Mouse (Mus musculus): ENCODE data around the gene Abcb8.
"Not testable (repeated sequence)": the region's sequence is repeated elsewhere in the genome, so short reads cannot be mapped to it uniquely, and the experiment has no call there.

The Abcb8 gene

DNA sequence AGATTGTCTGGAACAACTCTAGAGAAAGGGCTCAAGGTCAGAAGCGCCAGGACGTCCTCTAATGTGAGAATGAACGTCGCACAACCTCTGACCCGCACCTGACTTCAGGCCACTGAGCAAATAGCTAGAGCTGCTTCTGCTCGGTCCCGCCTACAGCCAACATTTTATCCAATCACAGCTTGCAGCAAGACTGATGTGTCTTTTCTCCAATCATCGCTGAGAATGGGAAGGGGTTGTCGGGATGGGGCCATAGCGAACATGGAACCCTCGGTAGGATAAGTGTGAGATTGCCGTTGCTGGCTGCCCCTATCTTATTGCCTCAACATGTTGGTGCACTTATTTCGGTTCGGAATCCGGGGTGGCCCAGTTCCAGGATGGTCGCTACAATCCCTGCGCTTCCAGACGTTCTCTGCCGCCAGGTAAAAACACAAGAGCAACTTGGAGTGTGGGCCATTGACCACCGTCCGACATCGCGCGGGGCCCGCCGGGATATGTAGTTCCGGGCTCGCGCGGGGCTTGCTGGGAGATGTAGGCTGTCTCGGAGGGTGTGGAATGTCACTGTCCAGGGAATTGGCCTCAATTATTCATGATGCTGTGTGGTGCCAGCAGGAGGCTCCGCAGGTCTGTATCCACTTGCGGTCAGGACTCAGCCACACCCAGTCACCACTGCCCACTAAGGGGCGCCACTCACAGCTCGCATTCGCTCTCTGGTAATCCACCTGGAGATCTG lies 867 bp downstream of the Abcb8 start:
- DNase-seq (ENCODE audit: low spot score in 2 of 2) = peak; percentile 92 to 95

- not testable (repeated sequence) for DNase-seq (ENCODE audit: low spot score in 2 of 2)
Observed at GRCm38 (mm10) chr5:24396254-24396653, 2.8 kb downstream of the Abcb8 start.

GRCm38 (mm10) chr5:24399686-24400085 lies 6.2 kb downstream of the Abcb8 start:
- no peak for DNase-seq (ENCODE audit: low spot score in 2 of 2)

DNA sequence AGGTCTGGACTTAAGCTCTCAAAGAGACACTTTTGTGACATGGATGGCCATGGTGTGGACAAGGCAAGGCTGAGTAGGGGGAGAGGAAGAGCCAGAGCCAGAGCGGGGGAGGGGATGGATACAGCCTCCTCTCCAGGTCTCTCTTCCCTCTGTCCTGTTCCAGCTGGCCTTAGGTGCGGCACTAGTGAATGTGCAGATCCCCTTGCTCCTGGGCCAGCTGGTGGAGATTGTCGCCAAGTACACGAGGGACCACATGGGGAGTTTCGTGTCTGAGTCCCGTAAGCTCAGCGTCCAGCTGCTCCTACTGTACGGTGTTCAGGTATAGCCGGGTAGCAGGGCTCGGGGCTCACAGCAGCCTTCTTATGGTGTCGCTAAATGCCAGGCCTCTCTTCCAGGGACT lies 6.9 kb downstream of the Abcb8 start:
- DNase-seq (ENCODE audit: low spot score in 2 of 2) = no peak

DNA sequence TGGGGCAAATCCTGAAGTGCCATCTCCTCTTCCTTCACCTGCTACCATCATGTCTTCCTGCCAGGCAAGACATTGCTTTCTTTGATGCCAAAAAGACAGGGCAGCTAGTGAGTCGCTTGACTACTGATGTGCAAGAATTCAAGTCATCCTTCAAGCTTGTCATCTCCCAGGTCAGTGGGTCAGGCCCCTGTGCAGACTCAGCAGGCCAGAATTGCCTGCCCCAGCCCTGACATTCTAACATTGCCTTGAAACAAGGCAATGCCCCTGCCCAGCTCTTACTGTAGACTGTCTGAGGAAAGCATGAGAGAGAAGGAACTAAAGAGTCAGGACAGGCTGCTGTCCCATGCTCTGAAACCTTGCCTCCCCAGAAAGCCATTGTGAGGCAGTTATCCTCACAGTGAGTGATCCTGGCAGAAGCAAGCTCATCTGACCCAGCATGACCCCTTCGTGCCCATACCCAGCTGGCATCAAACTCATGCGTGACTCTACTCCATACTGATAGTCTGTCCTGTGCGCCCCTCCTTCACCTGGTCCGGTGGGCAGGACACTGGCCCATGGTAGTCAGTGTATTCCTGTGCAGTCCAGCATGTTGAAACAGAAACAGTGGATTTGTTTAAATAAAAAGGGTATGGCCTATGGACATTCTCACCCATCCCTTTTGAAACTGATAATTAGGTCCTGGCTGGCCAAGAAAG lies 7.6 kb downstream of the Abcb8 start:
- DNase-seq (ENCODE audit: low spot score in 2 of 2) = no peak

DNA sequence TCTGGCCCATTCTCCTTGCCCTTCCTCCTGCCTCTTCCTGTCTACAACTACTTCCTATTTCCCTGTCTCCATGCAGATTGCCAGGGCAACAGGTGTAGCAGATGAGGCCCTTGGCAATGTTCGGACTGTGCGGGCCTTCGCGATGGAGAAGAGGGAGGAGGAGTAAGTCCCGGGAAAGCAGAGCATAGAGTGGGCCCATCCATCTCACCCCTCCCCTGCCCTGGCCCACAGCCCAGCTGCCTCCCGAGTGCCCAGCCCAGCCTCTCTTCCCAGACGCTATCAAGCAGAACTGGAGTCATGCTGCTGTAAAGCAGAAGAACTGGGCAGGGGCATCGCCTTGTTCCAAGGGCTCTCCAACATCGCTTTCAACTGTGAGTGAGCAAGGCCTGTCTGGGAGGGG lies 8.5 kb downstream of the Abcb8 start:
- no peak for DNase-seq (ENCODE audit: low spot score in 2 of 2)

DNA sequence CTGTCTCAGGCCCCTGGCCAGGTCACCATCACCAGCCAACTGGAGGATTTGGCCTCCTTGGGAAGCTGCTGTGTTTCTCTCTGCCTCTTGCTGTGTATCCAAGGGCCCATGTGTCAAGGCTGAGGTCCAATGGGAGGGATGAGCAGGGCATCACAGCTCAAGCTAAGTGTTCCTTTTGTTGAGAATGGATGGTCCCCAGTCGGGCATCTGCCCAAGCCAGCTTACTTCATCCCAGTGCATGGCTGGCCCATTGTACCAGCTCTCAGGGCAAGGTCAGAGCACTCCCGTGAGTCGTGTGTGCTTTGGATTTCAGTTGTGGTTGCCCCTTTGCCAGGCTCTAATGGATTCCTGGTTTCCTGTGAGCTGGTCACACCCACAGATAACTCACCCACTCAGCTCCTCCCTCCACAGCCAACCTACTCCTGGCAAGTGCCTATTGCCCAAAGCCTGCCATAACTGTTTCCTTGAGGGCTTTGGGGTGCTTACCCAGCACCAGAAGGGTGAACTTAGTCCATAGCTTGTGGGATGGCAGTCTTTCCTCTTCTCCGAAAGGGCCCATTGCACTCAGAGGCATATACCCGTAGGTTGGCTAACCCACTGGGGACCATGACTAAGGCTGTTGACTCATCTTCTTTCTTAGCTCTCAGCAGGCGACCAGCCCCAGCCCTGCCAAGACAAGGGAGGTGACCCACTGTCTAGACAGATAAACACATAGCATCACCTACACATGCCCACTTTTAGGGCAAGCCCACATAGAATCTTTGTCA lies 11.3 kb downstream of the Abcb8 start:
- DNase-seq (ENCODE audit: low spot score in 2 of 2) = no peak

GRCm38 (mm10) chr5:24405389-24405876 lies 12.0 kb downstream of the Abcb8 start:
- DNase-seq (ENCODE audit: low spot score in 2 of 2) = no peak

DNA sequence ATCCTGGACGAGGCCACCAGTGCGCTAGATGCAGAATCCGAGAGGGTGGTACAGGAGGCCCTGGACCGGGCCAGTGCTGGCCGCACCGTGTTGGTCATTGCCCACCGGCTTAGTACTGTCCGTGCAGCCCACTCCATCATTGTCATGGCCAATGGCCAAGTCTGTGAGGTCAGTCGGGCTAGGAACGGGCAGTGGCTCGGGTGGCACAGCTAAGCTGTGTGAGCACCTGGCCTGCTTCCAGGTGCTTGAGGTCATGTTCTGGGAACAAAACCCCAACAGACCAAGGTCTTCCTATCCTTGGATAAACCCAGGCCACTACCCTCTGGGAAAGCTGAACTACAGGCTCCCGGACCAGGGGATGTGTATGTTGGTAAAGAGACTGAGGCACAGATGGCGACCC lies 15.2 kb downstream of the Abcb8 start:
- no peak for DNase-seq (ENCODE audit: low spot score in 2 of 2)

DNA sequence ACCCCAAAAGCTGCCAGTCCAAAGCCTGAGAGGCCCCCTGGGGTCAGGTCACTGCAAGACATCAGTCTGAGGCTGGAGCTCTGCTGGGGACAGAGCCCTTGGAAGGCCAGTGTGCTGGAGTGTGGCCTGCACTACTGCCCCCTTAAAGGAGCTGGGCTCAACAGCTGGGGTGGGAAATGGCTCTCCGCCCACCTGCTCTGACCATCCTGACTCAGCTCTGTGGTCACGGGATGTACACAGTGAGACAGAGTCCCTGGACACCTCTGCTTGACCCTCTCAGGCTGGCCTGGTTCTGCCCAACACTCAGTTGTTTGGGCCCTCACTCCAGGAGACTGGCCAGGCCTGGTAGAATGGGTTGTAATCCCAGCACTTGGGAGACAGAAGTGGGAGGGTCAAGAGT lies 16.0 kb downstream of the Abcb8 start:
- DNase-seq (ENCODE audit: low spot score in 2 of 2) = no peak

DNA sequence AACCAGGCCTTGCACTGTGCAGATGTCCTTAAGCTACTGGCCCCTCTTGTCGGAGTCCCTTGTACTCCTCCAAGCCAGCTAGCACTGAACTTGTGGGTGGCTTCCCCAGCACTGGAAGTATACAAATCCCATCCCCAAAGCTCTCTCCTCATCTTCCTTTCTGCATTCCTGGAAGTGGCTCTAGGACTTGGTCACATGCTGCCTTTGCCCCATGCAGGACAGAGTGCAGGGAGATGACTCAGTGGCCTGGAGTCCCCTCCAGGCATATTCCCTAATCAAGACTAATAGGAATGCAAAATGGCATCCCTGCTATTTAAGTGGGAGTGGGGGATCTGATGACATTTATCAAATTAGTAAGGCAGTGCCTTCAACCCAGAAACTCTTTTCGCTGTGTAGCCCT lies 18.6 kb downstream of the Abcb8 start:
- DNase-seq (ENCODE audit: low spot score in 2 of 2) = no peak

DNA sequence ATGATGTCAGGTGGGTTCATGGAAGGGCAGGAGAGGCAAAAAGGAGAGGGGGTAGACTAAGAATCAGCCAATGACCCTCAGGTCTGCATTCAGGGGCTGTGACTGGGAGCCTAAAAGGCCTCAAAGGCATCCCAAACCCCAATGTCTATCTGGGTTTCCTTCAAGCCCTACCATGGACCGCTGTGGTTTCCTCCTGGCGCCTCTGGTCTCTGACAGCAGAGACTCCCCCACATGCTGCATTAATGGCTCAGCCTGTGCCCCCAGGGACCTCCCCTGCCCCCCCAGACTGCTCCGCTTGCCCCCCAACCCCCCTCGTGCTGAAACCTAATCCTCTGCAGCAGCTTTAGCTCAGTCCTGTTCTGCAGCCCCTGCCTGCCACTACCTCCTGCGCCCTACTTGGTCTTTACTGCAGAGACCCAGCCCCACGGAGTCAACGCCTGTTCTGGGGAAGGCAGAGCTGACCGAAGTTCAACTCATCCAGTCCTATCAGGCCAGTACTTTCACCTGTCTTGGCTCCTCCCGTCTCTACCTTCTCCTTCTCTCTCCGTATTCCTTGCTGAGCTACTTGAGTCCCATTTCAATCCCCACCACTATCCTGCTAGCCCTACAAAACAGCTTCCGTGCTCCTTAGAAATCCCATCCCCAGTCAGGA lies 19.7 kb downstream of the Abcb8 start, which contains the start of gene Asic3:
TSS of gene Asic3 (plus strand) at position 351 of the 652 bp plus-strand sequence.
- DNase-seq (ENCODE audit: low spot score in 2 of 2) = no peak

DNA sequence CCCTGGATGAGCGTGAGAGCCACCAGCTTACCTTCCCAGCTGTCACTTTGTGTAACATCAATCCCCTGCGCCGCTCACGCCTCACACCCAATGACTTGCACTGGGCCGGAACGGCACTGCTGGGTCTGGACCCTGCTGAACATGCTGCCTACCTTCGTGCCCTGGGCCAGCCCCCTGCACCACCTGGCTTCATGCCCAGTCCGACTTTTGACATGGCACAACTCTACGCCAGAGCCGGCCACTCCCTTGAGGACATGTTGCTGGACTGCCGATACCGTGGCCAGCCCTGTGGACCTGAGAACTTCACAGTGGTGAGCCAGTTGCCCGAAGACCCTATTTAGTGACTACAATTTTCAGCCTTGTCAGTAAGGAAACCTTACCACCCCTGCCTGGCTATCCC lies 20.5 kb downstream of the Abcb8 start:
- DNase-seq (ENCODE audit: low spot score in 2 of 2) = no peak

DNA sequence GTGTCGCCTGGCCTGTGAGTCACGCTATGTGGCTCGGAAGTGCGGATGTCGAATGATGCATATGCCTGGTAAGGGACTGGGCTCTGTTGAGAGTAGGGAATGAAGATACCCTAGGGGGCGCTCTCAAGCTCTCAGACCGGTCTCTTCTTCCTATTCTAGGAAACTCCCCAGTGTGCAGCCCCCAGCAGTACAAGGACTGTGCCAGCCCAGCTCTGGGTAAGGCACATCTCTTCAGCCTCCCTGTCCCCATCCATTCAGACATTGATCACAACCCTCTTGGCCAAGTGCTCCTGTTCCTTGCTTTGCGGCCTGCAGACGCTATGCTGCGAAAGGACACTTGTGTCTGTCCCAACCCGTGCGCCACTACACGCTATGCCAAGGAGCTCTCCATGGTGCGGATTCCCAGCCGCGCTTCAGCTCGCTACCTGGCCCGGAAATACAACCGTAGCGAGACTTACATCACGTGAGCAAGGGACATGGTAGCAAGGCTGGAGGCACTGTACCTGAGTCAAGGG lies 22.8 kb downstream of the Abcb8 start:
- DNase-seq (ENCODE audit: low spot score in 2 of 2) = peak in 1 of 2 experiments; percentile 56

GRCm38 (mm10) chr5:24417587-24417986 lies 24.1 kb downstream of the Abcb8 start:
- no peak for DNase-seq (ENCODE audit: low spot score in 2 of 2)

- no peak for DNase-seq (ENCODE audit: low spot score in 2 of 2)
Observed at GRCm38 (mm10) chr5:24420381-24420780, 26.9 kb downstream of the Abcb8 start.

GRCm38 (mm10) chr5:24423129-24424003 lies 29.9 kb downstream of the Abcb8 start, which contains the start of the genes Cdk5 and Slc4a2:
TSS of gene Cdk5 (minus strand) at chr5:24423530.
TSS of gene Slc4a2 (plus strand) at chr5:24423837.
- peak; percentile 100 for DNase-seq (ENCODE audit: low spot score in 2 of 2)

DNA sequence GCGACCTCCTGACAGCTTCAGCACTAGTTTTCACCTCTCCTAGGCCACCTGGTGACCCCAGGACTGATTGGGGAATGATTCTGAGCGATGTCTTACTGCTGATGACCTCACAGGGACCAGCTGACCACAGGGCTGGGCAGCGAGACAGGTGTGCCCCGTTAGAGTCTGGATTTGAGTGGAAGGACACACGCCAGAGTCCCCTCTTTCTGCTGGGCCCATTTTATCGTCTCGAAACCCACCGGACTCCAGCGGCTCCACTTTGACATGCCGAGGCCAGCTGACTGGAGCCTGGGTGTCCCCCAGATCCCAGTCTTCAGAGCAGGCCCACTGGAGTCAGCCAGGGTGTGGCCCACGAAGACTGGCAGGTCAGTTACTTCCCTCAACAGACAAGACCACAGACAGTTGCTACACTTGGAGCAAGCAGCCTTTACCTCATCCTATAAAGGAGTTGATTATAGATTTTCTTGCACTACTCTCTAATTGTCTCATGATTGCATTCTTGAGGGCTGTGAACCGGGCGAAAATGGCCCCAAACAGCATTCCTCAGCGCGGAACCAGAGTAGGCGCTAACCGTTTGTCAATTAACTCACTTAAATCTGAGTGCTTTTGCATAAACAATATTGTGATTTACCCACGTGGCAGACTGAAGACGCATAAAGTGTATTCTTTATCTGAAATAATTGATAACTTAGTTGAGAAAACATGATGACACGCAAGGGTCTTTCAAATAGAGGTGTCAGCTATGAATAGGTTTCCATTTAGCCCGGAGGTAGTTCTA lies 30.7 kb downstream of the Abcb8 start:
- no peak for DNase-seq (ENCODE audit: low spot score in 2 of 2)

DNA sequence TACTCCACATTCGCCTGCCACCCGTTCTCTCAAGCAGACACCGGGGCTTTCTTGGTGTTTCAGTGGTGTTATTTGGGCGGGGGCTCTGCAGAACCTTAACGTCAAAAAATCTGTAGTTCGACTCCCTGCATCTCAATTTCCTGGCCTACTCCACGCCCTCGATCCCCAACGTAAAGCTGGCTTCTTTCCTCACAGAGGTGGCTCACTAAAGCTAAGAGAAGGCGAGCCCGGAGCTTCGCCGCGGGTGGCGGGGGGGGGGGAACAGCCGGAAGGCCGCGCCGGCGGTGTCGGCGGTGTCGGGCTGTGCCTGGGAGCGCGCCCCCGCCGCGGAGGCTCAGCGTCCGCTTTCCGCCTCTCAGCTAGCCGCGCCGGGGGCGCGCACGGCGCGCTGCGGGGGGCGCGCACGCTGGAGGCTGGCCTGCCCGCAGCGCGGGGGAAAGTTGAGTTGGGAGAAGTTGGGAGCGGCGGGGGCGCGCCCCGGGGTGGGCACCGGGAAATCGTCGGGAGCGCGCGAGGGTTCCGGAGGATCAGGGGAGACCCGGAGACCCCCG lies 31.5 kb downstream of the Abcb8 start:
- peak; percentile 61 to 62 for DNase-seq (ENCODE audit: low spot score in 2 of 2)

Data from right cerebral cortex, postnatal 36 days (tissue).